Mouse (Mus musculus) neural tube, embryonic 12.5 days (tissue): ENCODE results near the gene Hpd. TPM values are rescaled to one million over a fixed set of nuclear protein-coding genes. Genes with fewer than 3 reads are reported as not detected.

Experiments used
- ATAC-seq: fragments of 200-750 bp; cut with Nextera tagmentation; 2 replicates; pipeline ENCODE4 v1.8.0; 2017; ENCODE audit warnings: low read depth, mild to moderate bottlenecking, moderate TSS enrichment, moderate library complexity; ENCODE audit not compliant: low FRiP score
- H3K27ac ChIP-seq: fragments of 300-500 bp; sonication (generic); 2 replicates; pipeline ENCODE4 v1.5.1; 2016
- H3K27me3 ChIP-seq: fragments of 300-500 bp; sonication (generic); replicated peaks from 2 replicates; pipeline ENCODE4 v1.6.1; 2016; ENCODE audit warnings: mild to moderate bottlenecking
- H3K36me3 ChIP-seq: fragments of 300-500 bp; sonication (generic); 2 replicates; pipeline ENCODE4 v1.6.1; 2016; ENCODE audit warnings: mild to moderate bottlenecking
- H3K4me1 ChIP-seq: fragments of 300-500 bp; sonication (generic); 2 replicates; pipeline ENCODE4 v1.6.1; 2016
- H3K4me2 ChIP-seq: fragments of 300-500 bp; sonication (generic); replicated peaks from 2 replicates; pipeline ENCODE4 v1.6.1; 2016; ENCODE audit warnings: mild to moderate bottlenecking
- H3K4me3 ChIP-seq: fragments of 300-500 bp; sonication (generic); 2 replicates; pipeline ENCODE4 v1.5.1; 2016
- H3K9ac ChIP-seq: fragments of 300-500 bp; sonication (generic); 2 replicates; pipeline ENCODE4 v1.6.1; 2016; ENCODE audit warnings: mild to moderate bottlenecking
- H3K9me3 ChIP-seq: fragments of 300-500 bp; sonication (generic); 2 replicates; pipeline ENCODE4 v1.6.1; 2016; ENCODE audit warnings: mild to moderate bottlenecking
- WGBS: fragments of 180-500 bp; shearing (Covaris S2); methylation state at CpG from one replicate; pipeline ENCODE4 v1.1.7; 2016; 5-methylcytosine and 5-hydroxymethylcytosine counted together
- polyA plus RNA-seq: library from polyadenylated mRNA; unstranded; fragments of >200 nt; fragmentation: Nextera tagmentation; extraction: Ambion mirVana; gene quantifications from 2 replicates; pipeline ENCODE4 v1.2.1, GENCODE M21; 2016

Gene Hpd
- polyA plus RNA-seq, 1 experiment from 2014 or later: not detected

- ATAC-seq: no peak
- no peaks in the 10 kb centered on the region for H3K9me3 ChIP-seq
- H3K27me3 ChIP-seq: no peaks in the 10 kb centered on the region
- no peak overlapping the region for H3K4me2 ChIP-seq
- H3K9ac ChIP-seq: no peak overlapping the region
- 68% methylated on average over 10 of the region's 10 CpGs for WGBS
- no peak overlapping the region for H3K4me3 ChIP-seq
- H3K27ac ChIP-seq: no peak overlapping the region
- H3K4me1 ChIP-seq: peaks cover 23% of the 10 kb centered on the region
- peaks cover 54% of the 10 kb centered on the region for H3K36me3 ChIP-seq
Measured at GRCm38 (mm10) chr5:123128426-123129169, 53.9 kb downstream of the Hpd start.

DNA sequence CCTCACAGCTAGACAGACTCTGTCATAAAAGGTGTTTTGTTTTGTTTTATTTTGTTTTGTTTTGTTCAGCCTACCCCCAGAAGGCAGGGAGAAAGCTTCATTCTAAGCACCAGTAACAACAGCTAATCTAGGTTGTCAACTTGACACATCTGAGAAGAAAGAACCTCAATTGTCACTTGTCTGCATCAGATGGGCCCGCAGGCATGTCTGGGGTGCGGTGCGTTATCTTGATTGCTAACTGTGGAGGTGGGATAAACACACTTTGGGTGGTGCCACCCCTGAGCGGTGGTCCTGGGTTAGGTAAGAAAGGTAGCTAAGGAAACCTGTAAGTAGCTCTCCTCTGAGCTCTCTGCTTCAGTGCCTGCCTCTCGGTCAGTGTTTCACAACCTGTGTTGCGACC, 55.5 kb downstream of the Hpd start:
- Histone ChIP-seq H3K4me3 (no peak overlapping the region), H3K9ac (no peak overlapping the region), H3K36me3 (peaks cover 65% of the 10 kb centered on the region), H3K27ac (no peak overlapping the region), H3K9me3 (peaks cover 4% of the 10 kb centered on the region; the same call in 1 of the 2 replicates), H3K27me3 (no peaks in the 10 kb centered on the region), H3K4me1 (peaks cover 8% of the 10 kb centered on the region), H3K4me2 (no peak overlapping the region)
- WGBS: 76% methylated on average over 6 of the region's 6 CpGs
- ATAC-seq: no peak

DNA sequence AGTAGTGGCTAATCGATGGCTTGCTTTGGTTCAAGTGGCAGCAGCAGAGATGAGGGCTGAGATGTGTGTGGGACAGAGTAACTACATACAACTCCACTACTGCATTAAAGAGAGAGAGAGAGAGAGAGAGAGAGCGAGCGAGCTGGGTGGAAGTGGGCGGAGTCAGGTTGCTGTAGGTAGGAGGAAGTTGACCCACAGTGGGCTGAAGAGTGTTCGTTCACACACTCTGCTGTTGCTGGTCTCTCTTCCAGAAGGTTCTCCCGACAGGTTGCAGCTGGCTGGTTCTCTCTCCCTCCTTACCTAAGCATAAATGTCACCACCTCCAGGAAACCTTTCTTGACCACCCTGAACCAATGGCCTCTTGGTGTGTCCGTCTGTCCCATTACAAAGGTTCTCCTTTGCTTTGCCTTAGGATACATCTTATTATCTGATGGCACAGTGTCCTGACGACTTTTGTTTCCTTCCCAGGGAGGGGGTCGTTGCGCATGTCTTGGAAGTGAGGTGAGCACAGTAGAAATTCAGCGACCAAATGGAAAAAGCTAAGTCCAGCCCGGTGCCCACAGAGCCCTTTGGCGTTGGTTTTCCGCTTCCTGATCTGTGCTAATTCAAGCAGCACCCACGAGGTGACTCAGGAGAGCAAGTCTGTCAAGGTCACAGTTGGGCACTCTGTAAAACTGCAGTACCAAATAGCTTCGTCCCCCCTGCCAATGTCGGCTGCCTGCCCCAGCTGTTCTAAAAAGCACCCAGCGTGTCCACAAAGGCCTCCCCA, 56.7 kb downstream of the Hpd start:
- H3K4me2 ChIP-seq: no peak overlapping the region
- no peak overlapping the region for H3K27ac ChIP-seq
- peaks cover 54% of the 10 kb centered on the region for H3K36me3 ChIP-seq
- no peak overlapping the region for H3K4me3 ChIP-seq
- no peak overlapping the region for H3K9ac ChIP-seq
- H3K27me3 ChIP-seq: no peaks in the 10 kb centered on the region
- WGBS: 84% methylated on average over 18 of the region's 18 CpGs
- H3K4me1 ChIP-seq: peaks cover 3% of the 10 kb centered on the region; the same call in 1 of the 2 replicates
- no peak for ATAC-seq
- H3K9me3 ChIP-seq: peaks cover 4% of the 10 kb centered on the region; the same call in 1 of the 2 replicates

GRCm38 (mm10) chr5:123125105-123125504, 57.4 kb downstream of the Hpd start:
- Histone ChIP-seq H3K9ac (no peak overlapping the region), H3K27ac (no peak overlapping the region), H3K4me1 (peaks cover 10% of the 10 kb centered on the region; the same call in 1 of the 2 replicates), H3K36me3 (peaks cover 47% of the 10 kb centered on the region), H3K9me3 (peaks cover 4% of the 10 kb centered on the region; the same call in 1 of the 2 replicates), H3K27me3 (no peaks in the 10 kb centered on the region), H3K4me3 (no peak overlapping the region), H3K4me2 (no peak overlapping the region)
- ATAC-seq: no peak
- 85% methylated on average over 6 of the region's 6 CpGs for WGBS

GRCm38 (mm10) chr5:123122181-123122580, 60.3 kb downstream of the Hpd start:
- H3K4me2 ChIP-seq: no peak overlapping the region
- H3K9ac ChIP-seq: no peak overlapping the region
- peaks cover 10% of the 10 kb centered on the region; the same call in 1 of the 2 replicates for H3K4me1 ChIP-seq
- WGBS: 88% methylated on average over 4 of the region's 4 CpGs
- peaks cover 36% of the 10 kb centered on the region for H3K36me3 ChIP-seq
- H3K9me3 ChIP-seq: peaks cover 4% of the 10 kb centered on the region; the same call in 1 of the 2 replicates
- H3K27me3 ChIP-seq: no peaks in the 10 kb centered on the region
- ATAC-seq: no peak
- no peak overlapping the region for H3K27ac ChIP-seq
- no peak overlapping the region for H3K4me3 ChIP-seq

Other genes starting within 250 kb of the Hpd start
- gene Kdm2b, start 192.9 kb downstream of the Hpd start, polyA plus RNA-seq: 105 and 106 TPM in 2 replicates
- 13.9 and 14.2 TPM in 2 replicates for gene Orai1, start 167.7 kb downstream of the Hpd start, polyA plus RNA-seq
- gene Morn3, start 135.7 kb downstream of the Hpd start, polyA plus RNA-seq: not detected in 2 replicates
- 17.4 and 19.4 TPM in 2 replicates for gene Tmem120b, start 114.3 kb downstream of the Hpd start, polyA plus RNA-seq
- 2.4 and 2.9 TPM in 2 replicates for gene Rhof, start 50.0 kb downstream of the Hpd start, polyA plus RNA-seq
- gene Setd1b, start 40.5 kb downstream of the Hpd start, polyA plus RNA-seq: 12.9 and 13.0 TPM in 2 replicates
- gene Psmd9, start 13.3 kb downstream of the Hpd start, polyA plus RNA-seq: 74.1 and 77.7 TPM in 2 replicates
- gene Wdr66, start 69.4 kb upstream of the Hpd start, polyA plus RNA-seq: 11.3 and 14.8 TPM in 2 replicates
- 66.7 and 70.9 TPM in 2 replicates for gene Bcl7a, start 161.1 kb upstream of the Hpd start, polyA plus RNA-seq
- 21.7 and 23.3 TPM in 2 replicates for gene Mlxip, start 212.1 kb upstream of the Hpd start, polyA plus RNA-seq